Comparison of ENCODE assay signal across 8 mouse cellular contexts in the genomic region with DNA sequence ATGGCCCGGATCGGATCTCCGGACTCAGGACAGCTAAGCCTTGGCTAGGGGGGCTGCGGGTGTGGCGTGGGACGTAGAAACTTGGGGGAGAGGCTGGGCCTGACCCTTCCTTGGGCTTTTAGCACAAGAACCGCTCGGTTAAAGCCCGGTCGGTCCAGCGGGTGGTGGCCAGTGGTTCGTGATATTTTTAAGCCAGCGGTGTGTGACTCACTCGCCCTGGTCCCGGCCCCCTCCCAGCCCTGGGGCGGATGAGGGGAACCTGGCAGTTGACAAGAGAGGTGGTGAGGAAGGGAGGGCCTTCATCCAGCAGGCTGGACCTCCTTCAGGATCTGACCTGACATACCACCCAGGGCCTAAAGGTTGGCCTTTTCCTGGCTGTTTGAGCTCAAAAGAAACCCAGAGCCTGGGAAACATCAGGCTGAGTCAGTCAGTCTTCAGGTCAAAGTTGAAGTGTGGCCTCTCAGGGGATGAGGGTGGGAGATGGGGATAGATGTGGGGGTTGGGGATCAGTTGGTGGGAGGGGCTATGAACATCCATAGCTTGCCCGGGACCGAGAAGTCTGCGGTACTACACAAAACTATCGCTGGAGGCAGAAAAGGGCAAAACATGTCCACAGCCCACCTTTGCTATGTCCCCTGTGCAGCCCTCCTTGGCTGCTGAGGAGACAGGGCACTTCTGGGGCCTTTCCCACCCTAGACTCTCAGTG. TPM values are rescaled to one million over a fixed set of nuclear protein-coding genes. Genes with fewer than 3 reads are reported as not detected.
A peak's percentile ranks its signal among the peaks of the same experiment; 100 is the strongest.
DNase-seq lines count a peak whose midpoint lies in the region; ATAC-seq and TF ChIP-seq lines count a peak whose summit lies in the region.

No protein-coding gene starts in this region.

- TF ChIP-seq CTCF in thymus, adult 2 months (IDR thresholded peaks at IDR 0.05; ENCODE audit: borderline replicate concordance, control insufficient read depth, extremely low read depth, insufficient read depth, low read length, poor library complexity), result no peak

- H3K4me2 ChIP-seq in forebrain, embryonic 12.5 days, result peak overlapping the region; percentile 39
- no peak overlapping the region for H3K4me2 ChIP-seq in forebrain, embryonic 15.5 days (replicated peaks)
- peak overlapping the region; percentile 50 for H3K4me2 ChIP-seq in limb, embryonic 14.5 days (replicated peaks; ENCODE audit: low read depth, low read length, severe bottlenecking)

- no peak for DNase-seq in thymus, adult 2 months
- DNase-seq in thymus, postnatal 4 days, result no peak
- DNase-seq in limb, embryonic 14.5 days (ENCODE audit: low spot score), result no peak
- no peak for DNase-seq in cerebellum, adult 9-10 months
- no peak for DNase-seq in layer of hippocampus, adult 9-11 months

- H3K36me3 ChIP-seq in forebrain, embryonic 12.5 days (replicated peaks), result peaks cover 15% of the 10 kb centered on the region
- H3K36me3 ChIP-seq in forebrain, embryonic 15.5 days, result peaks cover 8% of the 10 kb centered on the region; the same call in 1 of the 2 replicates
- H3K36me3 ChIP-seq in thymus, adult 2 months (ENCODE audit: control insufficient read depth, insufficient read depth, low read length), result no peaks in the 10 kb centered on the region
- peaks cover 9% of the 10 kb centered on the region for H3K36me3 ChIP-seq in limb, embryonic 14.5 days (ENCODE audit: control insufficient read depth, insufficient read depth, low read length)

- H3K27ac ChIP-seq in forebrain, embryonic 12.5 days, result no peak overlapping the region
- H3K27ac ChIP-seq in forebrain, embryonic 15.5 days (replicated peaks), result no peak overlapping the region
- H3K27ac ChIP-seq in thymus, adult 2 months (ENCODE audit: control insufficient read depth, insufficient read depth, low read length), result no peak overlapping the region
- no peak overlapping the region for H3K27ac ChIP-seq in limb, embryonic 14.5 days (replicated peaks; ENCODE audit: low read depth, low read length)

- peaks cover 7% of the 10 kb centered on the region for H3K4me1 ChIP-seq in forebrain, embryonic 12.5 days
- H3K4me1 ChIP-seq in forebrain, embryonic 15.5 days, result no peaks in the 10 kb centered on the region
- peaks cover 16% of the 10 kb centered on the region for H3K4me1 ChIP-seq in thymus, adult 2 months (replicated peaks; ENCODE audit: control insufficient read depth, insufficient read depth, low read length)
- H3K4me1 ChIP-seq in limb, embryonic 14.5 days (ENCODE audit: control insufficient read depth, insufficient read depth, low read length), result peaks cover 12% of the 10 kb centered on the region; the same call in 1 of the 2 replicates

- peaks cover 32% of the 10 kb centered on the region for H3K27me3 ChIP-seq in forebrain, embryonic 12.5 days
- no peaks in the 10 kb centered on the region for H3K27me3 ChIP-seq in forebrain, embryonic 15.5 days
- no peaks in the 10 kb centered on the region for H3K27me3 ChIP-seq in thymus, adult 2 months (ENCODE audit: control insufficient read depth, insufficient read depth, low read length)
- H3K27me3 ChIP-seq in limb, embryonic 14.5 days (ENCODE audit: control insufficient read depth, insufficient read depth, low read length), result no peaks in the 10 kb centered on the region

- 0 out of 2 replicates have a peak overlapping the region, but pooled peaks have one; percentile 0 for H3K4me3 ChIP-seq in forebrain, embryonic 12.5 days (replicated peaks)
- H3K4me3 ChIP-seq in forebrain, embryonic 15.5 days, result no peak overlapping the region
- peak overlapping the region; percentile 25; the same call in 1 of the 2 replicates for H3K4me3 ChIP-seq in thymus, adult 2 months (ENCODE audit: control insufficient read depth, insufficient read depth, low read length)
- peak overlapping the region; percentile 28 for H3K4me3 ChIP-seq in limb, embryonic 14.5 days (replicated peaks; ENCODE audit: low read length)

- peak overlapping the region; percentile 49; the same call in 1 of the 2 replicates for H3K9ac ChIP-seq in forebrain, embryonic 12.5 days
- H3K9ac ChIP-seq in forebrain, embryonic 15.5 days (replicated peaks), result no peak overlapping the region
- H3K9ac ChIP-seq in limb, embryonic 14.5 days (ENCODE audit: low read depth, low read length, severe bottlenecking), result peak overlapping the region; percentile 47

- H3K9me3 ChIP-seq in forebrain, embryonic 12.5 days, result no peaks in the 10 kb centered on the region
- H3K9me3 ChIP-seq in forebrain, embryonic 15.5 days, result no peaks in the 10 kb centered on the region
- no peaks in the 10 kb centered on the region for H3K9me3 ChIP-seq in limb, embryonic 14.5 days (ENCODE audit: control insufficient read depth, low read length)

- 39% methylated on average over 20 of the region's 20 CpGs for WGBS in forebrain, embryonic 12.5 days
- 33% methylated on average over 20 of the region's 20 CpGs for WGBS in forebrain, embryonic 15.5 days
- WGBS in thymus, adult 2 months, result 91% methylated on average over 20 of the region's 20 CpGs
- WGBS in limb, embryonic 14.5 days, result 34% methylated on average over 19 of the region's 20 CpGs

- no peak for ATAC-seq in forebrain, embryonic 12.5 days (ENCODE audit: low FRiP score)
- ATAC-seq in forebrain, embryonic 15.5 days (replicated peaks), result no peak
- ATAC-seq in limb, embryonic 14.5 days (ENCODE audit: low FRiP score, low read depth), result no peak
- ATAC-seq in frontal cortex, adult (ENCODE audit: low TSS enrichment), result no peak

- no peak for TF ChIP-seq POLR2A in thymus, adult 2 months (IDR thresholded peaks at IDR 0.05; ENCODE audit: control insufficient read depth, extremely low read depth, insufficient read depth, low read length, poor library complexity)
- no peak for TF ChIP-seq POLR2A in limb, embryonic 14.5 days (IDR thresholded peaks at IDR 0.05; ENCODE audit: borderline replicate concordance, extremely low read depth, insufficient read depth, insufficient read length)

RNA-seq across cellular contexts. Expression of gene Eps8l2, which starts 0.7 kb away (rescaled TPM):
- polyA plus RNA-seq in forebrain, embryonic 12.5 days (2016; fragmentation: Nextera tagmentation; extraction: Ambion mirVana), result 1.2 and 1.7 TPM in 2 replicates
- polyA plus RNA-seq in forebrain, embryonic 15.5 days (2015; fragmentation: Nextera tagmentation; extraction: Ambion mirVana), result 0.37 and 0.57 TPM in 2 replicates
- 20.2 and 25.4 TPM in 2 replicates for polyA plus RNA-seq in thymus, adult 2 months (2012; rRNA removed)
- polyA plus RNA-seq in limb, embryonic 14.5 days (2012; rRNA removed), result 20.3 and 22.4 TPM in 2 replicates
- 17.0 and 19.0 TPM in 2 replicates for polyA plus RNA-seq in limb, embryonic 14.5 days (2014; fragmentation: Nextera tagmentation; extraction: Ambion mirVana)

RNA-seq across cellular contexts. Expression of gene Tmem80, which starts 11.8 kb away (rescaled TPM):
- 59.9 and 63.6 TPM in 2 replicates for polyA plus RNA-seq in forebrain, embryonic 12.5 days (2016; fragmentation: Nextera tagmentation; extraction: Ambion mirVana)
- polyA plus RNA-seq in forebrain, embryonic 15.5 days (2015; fragmentation: Nextera tagmentation; extraction: Ambion mirVana), result 64.1 and 64.3 TPM in 2 replicates
- 78.1 and 81.8 TPM in 2 replicates for polyA plus RNA-seq in thymus, adult 2 months (2012; rRNA removed)
- 55.6 and 59.5 TPM in 2 replicates for polyA plus RNA-seq in limb, embryonic 14.5 days (2012; rRNA removed)
- polyA plus RNA-seq in limb, embryonic 14.5 days (2014; fragmentation: Nextera tagmentation; extraction: Ambion mirVana), result 23.4 and 23.6 TPM in 2 replicates

RNA-seq across cellular contexts. Expression of gene Deaf1, which starts 11.9 kb away (rescaled TPM):
- polyA plus RNA-seq in forebrain, embryonic 12.5 days (2016; fragmentation: Nextera tagmentation; extraction: Ambion mirVana), result 74.0 and 78.4 TPM in 2 replicates
- 140 and 142 TPM in 2 replicates for polyA plus RNA-seq in forebrain, embryonic 15.5 days (2015; fragmentation: Nextera tagmentation; extraction: Ambion mirVana)
- polyA plus RNA-seq in thymus, adult 2 months (2012; rRNA removed), result 34.9 and 40.2 TPM in 2 replicates
- 47.0 TPM in 2 replicates for polyA plus RNA-seq in limb, embryonic 14.5 days (2012; rRNA removed)
- 82.6 and 89.1 TPM in 2 replicates for polyA plus RNA-seq in limb, embryonic 14.5 days (2014; fragmentation: Nextera tagmentation; extraction: Ambion mirVana)

RNA-seq across cellular contexts. Expression of gene Drd4, which starts 47.6 kb away (rescaled TPM):
- 0.38 and 0.60 TPM in 2 replicates for polyA plus RNA-seq in forebrain, embryonic 12.5 days (2016; fragmentation: Nextera tagmentation; extraction: Ambion mirVana)
- polyA plus RNA-seq in forebrain, embryonic 15.5 days (2015; fragmentation: Nextera tagmentation; extraction: Ambion mirVana), result 0.64 and 0.78 TPM in 2 replicates
- 0.18 and 0.47 TPM in 2 replicates for polyA plus RNA-seq in thymus, adult 2 months (2012; rRNA removed)
- polyA plus RNA-seq in limb, embryonic 14.5 days (2012; rRNA removed), result 3.1 and 4.0 TPM in 2 replicates
- 1.5 and 2.0 TPM in 2 replicates for polyA plus RNA-seq in limb, embryonic 14.5 days (2014; fragmentation: Nextera tagmentation; extraction: Ambion mirVana)

RNA-seq across cellular contexts. Expression of gene Taldo1, which starts 52.6 kb away (rescaled TPM):
- polyA plus RNA-seq in forebrain, embryonic 12.5 days (2016; fragmentation: Nextera tagmentation; extraction: Ambion mirVana), result 397 and 407 TPM in 2 replicates
- 375 and 378 TPM in 2 replicates for polyA plus RNA-seq in forebrain, embryonic 15.5 days (2015; fragmentation: Nextera tagmentation; extraction: Ambion mirVana)
- polyA plus RNA-seq in thymus, adult 2 months (2012; rRNA removed), result 216 and 235 TPM in 2 replicates
- polyA plus RNA-seq in limb, embryonic 14.5 days (2012; rRNA removed), result 161 and 188 TPM in 2 replicates
- polyA plus RNA-seq in limb, embryonic 14.5 days (2014; fragmentation: Nextera tagmentation; extraction: Ambion mirVana), result 238 and 243 TPM in 2 replicates
